Mouse (Mus musculus): Measurements from ENCODE around the gene Pappa.

Pappa gene

DNA sequence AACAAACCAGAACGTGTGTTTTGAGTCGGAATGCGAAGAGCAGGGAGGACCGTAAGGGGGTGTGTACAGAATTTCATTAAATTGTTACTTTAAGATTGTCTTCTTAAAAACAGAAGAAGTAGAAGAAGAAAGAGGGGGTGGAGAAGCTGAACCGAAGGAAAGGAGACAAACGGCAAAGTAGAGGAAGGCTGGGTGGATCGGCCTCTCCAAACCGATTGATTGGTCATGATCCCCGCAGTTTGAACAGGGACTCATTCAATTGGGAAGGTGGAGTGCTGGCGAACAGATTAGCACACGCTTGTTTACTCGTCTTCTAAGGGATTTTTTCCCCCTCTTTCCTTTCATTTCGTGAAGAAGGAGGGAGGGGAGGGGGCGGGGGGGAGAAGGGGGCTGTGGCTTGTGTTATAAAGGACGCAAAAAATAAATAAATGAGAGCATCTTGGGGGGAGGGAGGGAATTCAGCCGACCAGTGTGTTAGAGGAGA is at the start of gene Pappa:
Pappa (plus strand) TSS at position 434 of the 484 bp plus-strand sequence.
- no peak for DNase-seq (ENCODE audit: low read depth)

DNA sequence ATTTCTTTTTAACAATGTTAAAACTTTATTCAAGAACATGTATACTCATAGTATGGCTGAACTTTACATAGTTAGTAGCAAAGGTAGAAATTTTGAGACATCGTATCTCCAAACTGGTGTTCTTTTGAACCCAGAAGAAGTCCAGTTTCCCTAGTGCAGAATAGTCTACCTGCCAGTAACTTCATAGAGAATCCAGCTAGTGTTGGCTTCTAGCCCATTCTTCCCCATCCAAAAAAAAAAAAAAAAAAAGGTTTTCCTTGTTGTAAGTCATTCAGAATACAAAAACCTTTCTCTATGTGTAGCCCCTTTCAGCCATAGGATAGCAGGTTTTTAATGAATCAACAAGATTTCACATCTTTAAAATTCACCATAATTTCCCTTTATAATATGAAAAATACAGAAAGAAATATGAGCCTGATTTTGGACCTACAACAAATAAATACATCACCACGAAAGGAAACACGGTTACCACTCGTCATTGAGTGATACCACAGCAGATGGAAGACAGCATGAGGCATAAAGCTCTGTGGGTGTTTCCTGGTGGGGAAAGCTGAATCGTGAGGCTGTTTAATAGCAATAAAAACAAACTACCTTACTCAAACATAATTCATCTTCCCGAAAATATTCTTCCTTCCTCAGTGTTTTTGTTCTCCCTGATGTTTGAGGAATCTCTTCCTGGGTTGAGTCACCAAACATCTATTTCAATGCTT is 45.9 kb upstream of the Pappa start:
- no peak for DNase-seq (ENCODE audit: low read depth)

DNA sequence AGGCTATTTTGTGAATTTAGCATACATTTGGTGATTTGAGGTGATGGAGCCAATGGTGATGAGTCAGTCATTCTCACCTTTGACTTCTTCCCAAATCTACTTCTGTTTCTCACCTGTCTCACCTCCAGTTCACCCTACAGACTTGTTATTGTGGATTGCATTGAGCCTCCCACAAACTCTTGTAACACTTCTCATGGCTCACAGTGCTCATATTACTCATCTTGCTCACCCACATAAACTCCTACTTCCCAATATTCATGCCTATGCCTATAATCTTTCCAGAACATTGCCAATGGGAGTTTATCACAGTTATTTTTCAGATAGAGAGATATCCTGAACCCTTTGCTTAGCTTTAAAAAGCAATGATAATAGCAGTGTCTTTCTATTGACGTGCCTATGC is 37.1 kb upstream of the Pappa start:
- DNase-seq (ENCODE audit: low read depth), result no peak

DNA sequence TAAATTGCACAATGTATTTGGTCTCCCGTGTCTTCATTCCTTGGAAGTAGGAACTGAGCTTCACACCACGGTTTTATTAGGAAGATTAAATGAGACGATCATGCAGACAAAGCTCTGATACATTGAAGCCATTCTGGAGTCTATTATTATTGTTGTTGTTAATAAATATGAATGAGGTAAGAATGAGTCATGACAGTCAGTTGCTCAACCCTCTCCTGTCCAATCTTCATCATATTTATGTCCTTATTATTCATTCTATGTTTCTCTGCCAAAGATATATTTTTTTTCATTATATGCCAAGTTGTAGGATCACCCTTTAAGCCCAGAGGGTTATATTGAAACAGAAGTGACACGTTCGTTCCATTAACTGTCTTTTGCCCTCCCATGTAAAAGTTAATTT is 36.4 kb upstream of the Pappa start:
- no peak for DNase-seq (ENCODE audit: low read depth)

DNA sequence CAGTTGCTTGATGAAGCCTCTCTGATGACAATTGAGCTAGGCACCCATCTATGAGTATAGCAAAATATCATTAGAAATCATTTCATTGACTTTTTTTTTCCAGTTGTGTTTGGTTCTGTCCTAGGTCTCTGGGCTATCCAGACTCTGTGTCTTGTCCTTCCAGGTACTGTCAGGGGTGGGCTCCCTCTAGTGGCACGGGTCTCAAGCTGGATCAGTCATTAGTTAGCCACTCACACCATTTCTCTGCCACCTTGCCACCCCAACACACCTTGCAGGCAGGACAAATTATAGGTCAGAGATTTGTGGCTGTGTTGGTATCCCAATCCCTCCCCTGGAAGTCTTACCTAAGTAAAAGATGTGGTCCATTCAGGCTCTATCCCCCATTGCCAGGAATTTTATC is 31.8 kb upstream of the Pappa start:
- no peak for DNase-seq (ENCODE audit: low read depth)

DNA sequence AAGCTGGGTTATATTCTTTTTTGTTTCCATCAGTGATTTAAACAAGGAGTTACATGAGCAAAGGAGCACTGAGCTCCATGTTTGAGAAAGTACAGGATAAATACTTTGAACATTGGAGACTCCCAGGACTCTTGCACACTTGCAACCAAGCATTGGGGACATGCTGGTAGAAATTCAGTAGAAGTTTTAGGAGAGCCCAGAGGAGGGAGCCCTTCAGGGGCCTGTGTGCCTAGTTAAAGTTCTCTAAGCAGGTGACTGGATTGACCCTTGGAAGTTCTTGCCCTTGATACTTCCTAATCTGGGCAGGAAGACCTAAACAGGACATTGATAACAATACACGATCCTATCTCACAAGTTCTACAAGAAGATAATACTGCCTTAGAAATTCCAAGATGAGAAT is 3.6 kb upstream of the Pappa start:
- no peak for DNase-seq (ENCODE audit: low read depth)

DNA sequence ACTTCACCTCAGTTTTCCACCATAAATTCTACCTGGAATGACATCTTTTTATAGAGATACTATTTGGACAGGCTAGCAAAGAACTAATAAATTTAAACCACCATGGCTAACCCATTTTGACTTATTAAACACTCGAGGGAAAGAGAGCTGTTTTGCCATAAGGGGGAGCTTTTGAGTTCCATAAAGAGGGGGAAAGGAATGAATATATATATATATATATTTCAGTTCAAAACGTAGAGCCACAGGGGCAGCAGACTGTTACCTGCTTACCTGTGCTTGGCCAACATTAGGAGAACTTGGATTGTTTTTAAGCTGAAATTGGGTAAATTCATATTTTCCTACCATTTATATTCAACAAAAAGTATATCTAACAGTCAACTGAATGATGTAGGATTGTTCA is 1.1 kb upstream of the Pappa start:
- no peak for DNase-seq (ENCODE audit: low read depth)

DNA sequence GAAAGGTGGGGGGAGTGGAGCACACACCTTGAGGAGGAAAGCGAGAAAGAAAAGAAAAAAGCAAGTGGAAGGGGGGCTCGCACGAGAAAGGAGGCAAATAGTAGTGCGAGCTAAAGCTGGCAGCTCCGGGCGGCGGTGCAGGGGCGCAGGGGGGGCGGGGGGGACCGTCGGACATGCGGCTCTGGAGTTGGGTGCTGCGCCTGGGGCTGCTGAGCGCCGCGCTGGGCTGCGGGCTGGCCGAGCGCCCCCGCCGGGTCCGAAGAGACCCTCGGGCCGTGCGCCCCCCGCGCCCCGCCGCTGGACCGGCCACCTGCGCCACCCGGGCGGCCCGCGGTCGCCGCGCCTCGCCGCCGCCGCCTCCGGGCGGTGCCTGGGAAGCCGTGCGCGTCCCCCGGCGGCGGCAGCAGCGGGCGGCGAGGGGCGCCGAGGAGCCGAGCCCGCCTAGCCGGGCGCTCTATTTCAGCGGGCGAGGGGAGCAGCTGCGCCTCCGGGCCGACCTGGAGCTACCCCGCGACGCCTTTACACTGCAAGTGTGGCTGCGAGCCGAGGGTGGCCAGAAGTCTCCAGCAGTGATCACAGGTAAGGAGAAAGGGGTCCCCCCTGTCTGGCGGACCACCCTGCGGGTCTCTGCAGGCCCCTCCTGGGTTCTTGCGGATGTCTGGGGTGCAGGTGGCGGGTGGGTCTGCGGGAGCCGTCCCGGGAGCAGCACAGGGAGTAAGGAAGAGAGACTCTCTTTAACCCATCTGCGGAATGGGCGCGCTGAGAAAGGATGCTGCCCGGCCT is 586 bp downstream of the Pappa start:
- no peak for DNase-seq (ENCODE audit: low read depth)

DNA sequence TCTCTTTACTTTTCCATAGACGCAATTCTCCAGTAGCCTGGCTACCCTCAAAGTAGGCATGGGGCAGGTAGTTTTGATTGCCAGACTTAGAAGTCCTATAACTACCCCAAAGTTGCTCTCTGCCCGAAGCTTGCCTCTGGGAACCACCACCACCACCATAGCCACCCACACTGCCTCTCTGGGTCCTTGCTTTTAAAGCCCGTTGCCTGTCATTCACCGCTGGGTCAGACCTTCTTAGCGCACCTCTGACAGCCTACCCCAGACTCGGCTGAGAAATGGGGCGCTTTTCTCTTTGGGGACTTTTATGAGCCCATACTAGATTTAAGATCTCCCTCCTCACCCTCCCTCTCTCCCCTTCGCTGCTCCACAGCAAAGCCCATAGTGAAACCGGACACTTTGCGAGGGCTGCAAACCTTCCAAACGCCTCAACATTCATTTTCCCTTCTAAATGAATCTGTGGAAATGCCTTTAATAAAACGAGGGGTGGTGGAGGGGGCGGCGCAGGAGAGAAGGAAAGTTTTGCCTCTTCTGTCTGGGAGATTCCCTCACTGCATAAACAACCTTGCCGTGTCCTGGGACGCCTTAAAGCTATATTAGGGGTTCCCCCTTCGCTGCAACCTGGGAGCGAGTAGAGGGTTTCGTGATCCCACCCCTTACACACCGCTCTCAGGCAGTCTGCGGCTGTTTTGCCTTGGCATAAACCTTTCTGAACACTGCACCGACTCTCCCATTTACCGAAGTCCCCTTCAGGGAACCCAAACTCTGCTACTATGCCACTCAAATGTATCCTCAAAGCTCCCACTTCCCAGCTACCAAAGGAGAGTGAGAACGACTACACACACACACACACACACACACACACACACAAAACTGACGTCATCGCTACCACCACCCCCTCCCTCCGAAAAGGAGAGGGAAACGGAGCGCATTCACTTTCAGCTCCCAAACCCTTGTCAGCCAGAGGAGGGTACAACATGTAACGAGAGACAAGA is 1.7 kb downstream of the Pappa start:
- DNase-seq (ENCODE audit: low read depth), result no peak

DNA sequence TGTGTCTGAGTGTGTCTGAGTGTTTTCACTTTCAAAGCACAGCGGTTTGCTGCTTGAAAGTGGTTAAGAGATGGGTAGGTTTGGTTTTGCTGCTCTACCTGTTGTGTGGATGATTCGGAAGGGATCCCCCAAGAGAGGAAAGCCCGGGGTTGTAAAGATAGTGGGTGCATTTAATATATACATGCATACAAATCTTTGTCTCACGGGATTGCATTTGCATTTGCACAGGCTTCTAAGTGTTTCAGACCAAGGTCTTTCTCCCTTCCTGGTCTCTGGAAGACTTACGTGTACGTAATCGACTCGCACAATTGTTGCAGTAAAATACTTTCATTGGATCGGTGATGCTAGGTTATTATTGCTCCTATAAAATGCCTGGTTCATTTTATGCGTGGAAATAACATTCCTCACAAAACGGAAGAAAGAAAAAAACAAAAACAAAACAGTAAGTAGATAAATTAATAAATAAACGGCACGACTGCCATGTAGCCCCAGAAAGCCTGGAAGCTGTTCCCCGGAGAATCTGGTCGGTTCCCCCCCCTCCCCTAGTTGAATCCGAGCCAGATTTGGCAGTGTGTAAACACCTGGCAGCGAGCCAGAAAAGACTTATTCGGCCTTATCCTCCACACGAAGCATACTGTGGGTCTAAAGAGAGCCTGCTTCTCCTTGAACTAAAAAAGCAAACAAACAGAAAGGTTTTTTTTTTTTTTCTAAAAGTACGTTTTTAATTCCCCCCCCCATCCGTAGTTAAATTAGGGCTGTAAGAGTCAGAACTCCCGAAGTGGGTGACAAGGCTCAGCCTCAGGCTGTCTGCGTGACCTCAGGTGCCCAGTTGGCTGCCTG is 2.7 kb downstream of the Pappa start:
- no peak for DNase-seq (ENCODE audit: low read depth)

DNA sequence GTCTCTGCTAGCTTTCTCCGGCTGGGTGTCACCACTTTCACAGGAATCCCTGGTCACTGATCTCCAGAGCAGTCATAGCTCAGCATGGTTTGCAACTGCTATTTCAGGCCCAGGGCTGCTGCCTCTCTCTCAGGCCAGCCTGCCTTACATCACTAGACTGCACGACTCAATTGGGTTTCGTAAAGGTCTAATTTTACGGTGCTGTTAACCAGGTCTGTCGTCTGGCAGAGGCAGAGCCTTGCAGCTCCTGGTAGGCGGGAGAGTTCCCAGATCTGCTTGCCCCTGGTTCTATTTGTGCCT is 3.3 kb downstream of the Pappa start:
- DNase-seq (ENCODE audit: low read depth), result no peak

DNA sequence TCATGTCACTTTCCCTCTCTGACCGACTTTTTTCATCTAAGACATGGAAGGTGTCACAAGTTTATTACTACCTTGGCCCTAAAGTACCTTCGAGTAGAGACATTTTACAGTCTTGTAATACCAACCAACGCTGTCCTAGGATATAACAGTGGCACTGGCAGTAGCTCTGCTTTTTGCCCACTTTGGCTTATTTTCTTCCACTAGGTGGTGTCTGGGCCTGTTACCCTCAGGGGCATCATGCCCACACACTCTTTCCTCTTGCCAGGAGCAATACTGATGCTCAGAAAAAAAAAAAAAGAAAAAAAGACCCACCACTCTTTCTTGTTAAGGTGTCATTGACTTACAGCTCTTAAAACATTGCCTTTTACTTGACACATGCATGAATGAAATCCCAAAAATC is 8.7 kb downstream of the Pappa start:
- no peak for DNase-seq (ENCODE audit: low read depth)

DNA sequence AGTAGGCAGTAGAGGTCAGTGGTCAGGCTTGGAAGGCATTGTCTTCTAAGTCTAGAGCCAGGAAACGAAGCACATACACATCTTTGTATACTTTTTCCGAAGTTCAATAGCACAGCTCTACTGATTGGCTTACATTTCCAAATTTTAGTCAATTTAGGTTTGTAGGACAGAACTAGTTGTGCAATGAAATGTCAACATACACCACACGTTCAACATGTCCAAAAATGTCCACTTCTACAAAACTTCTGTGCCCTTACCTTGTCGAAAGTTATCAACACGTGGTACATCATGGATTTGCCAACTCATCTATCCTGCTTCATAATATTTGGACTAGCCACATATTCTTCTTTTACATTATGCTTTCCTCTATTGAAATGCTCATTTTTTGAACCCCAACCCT is 10.4 kb downstream of the Pappa start:
- DNase-seq (ENCODE audit: low read depth), result no peak

DNA sequence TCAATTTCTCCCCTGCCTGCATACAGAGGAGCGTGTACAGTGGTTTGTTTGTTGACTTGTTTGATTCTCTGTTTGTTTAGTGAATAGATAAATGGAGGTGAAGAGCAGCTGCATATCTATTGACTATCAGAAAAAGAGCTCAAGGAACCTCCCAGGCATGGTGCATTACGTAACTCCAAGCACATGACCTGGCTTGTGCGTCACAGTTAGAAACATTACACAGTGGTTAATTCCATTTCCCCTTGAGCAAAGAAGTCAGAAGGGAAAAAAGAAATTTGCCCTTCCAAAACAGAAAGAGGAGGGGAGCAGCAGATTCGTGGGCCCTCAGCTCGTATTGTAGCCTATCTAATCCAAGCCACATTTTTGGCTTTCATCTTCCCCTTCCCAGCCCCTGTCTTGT is 11.1 kb downstream of the Pappa start:
- no peak for DNase-seq (ENCODE audit: low read depth)

DNA sequence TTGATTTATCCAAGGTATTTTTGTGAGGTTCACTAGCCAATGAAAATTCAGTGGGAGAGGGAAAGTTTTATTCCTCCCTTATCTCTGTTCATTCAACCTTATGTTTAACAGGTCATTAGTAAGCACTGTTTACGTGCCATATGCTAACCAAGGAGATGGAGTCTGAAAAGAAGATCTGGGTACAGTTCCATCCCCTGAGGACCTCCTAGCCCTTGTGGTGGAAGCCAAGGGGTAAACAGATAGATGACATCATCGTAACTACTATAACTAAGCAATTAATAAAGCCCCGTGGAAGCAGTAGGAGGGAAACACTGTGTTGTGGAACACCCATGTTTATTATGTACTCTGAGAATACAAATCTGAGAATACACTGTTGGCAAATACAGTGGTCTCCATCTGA is 12.6 kb downstream of the Pappa start:
- DNase-seq (ENCODE audit: low read depth), result no peak

DNA sequence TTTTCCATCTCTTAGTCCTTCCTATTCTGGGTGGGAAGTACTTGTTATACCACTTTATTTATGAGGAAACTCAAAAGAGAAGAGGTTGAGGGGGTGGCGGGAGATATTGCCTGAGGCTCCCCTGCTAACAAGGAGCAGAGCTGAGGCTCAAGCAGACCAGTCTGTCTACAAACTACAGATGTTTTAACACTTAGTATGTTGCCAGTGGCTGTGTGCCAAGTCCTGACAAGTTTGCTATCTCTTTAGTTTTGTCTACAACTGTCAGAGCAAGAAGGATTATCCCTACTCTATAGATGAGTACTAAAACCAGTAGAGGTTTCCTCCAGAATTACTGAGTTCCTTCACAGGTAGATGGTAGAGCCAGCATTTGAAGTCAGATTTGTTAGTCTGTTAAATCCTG is 23.0 kb downstream of the Pappa start:
- DNase-seq (ENCODE audit: low read depth), result no peak

DNA sequence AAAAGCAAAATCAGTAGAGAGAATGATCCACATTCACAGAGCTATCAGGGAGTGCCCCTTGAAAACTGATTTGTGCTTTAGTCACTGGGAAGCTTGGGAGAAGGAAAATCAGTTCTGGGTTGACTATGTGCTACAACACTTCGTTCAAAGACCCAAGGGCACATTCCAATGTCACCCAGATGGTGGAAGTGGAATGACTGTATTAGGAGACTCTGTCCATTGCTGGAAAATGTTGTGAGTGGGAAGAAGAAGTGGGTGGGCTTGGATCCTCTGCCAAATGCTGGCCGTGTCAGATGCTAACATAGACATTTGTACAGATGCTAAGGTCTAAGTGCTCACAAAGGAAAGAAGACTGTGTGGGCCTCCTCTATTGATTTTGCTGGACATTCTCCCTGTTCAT is 29.6 kb downstream of the Pappa start:
- no peak for DNase-seq (ENCODE audit: low read depth)

DNA sequence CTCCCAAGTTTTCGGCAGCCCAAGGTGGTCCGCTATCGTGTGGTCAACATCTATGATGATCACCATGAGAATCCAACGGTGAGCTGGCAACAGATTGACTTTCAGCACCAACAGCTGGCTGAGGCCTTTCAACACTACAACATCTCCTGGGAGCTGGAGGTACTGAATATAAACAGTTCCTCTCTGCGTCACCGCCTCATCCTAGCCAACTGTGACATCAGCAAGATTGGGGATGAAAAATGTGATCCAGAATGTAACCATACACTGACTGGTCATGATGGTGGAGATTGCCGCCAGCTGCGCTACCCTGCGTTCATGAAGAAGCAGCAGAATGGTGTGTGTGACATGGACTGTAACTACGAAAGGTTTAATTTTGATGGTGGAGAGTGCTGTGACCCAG is 32.3 kb downstream of the Pappa start:
- DNase-seq (ENCODE audit: low read depth), result no peak

DNA sequence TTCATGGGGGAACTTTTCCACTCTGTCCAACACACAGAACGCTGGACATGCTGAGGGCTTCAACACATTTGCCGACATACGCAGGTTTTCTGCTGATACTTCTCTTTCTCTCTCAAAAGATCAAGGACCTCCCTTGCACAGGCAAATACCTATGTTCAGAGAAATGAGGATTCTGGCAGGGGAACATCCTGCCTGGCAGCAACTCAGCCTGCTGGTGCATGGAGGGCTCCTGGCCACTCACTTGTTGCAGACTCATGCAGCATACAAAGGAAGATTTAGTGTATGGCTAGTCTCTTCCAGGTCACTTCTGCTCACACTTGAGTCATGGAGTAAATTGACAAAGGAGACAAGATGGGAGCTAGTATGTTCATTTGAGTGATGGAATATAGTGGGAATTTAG is 34.7 kb downstream of the Pappa start:
- DNase-seq (ENCODE audit: low read depth), result no peak

DNA sequence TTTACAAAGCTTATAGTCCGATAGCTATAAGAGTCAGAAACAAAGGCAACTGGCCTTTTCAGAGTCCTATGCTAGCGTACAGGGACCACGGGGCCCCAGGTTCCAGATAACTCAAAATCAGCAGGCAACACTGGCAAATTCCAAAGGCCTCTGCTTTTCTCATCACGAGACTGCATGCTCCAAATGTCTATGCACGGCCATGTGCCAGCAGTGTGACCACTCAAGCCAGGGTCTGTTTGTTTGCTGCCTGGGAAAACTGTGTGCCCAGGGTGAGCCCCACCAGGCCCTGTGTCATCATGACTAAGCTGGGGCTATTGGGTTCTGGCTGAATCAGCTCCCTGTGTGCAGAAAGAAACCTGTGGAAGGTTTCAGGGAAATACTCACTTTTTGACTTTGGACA is 35.5 kb downstream of the Pappa start:
- DNase-seq (ENCODE audit: low read depth), result no peak

DNA sequence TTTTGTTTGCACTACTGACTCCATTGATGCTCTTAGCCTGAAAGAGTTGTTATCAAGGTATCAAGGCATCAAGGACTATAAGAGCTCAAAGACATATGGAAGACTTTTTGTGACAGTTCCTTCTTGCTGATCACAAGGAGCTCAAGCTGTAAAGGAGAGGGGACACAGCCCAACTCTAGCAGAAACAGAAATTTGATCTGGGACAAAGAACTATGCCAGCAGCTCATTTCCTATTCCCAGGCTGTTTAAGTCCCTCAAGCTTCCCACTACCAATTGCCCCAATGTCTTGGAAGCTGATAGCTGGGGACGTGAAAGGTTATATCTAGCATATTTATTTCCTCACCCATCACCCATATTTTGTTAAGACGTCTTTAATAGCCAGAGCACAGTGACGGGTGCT is 39.7 kb downstream of the Pappa start:
- no peak for DNase-seq (ENCODE audit: low read depth)
